Mouse (Mus musculus): ENCODE results near the gene Spock1. TPM values are rescaled to one million over a fixed set of nuclear protein-coding genes. Genes with fewer than 3 reads are reported as not detected.

The Spock1 gene
- polyA plus RNA-seq, 1 experiment from 2014 or later = 104 TPM

GRCm38 (mm10) chr13:57930720-57931119 lies 22.6 kb upstream of the Spock1 start:
- 19% methylated on average over 5 of the region's 5 CpGs for WGBS

GRCm38 (mm10) chr13:57930283-57930682 lies 22.2 kb upstream of the Spock1 start:
- Histone ChIP-seq H3K9ac (no peak overlapping the region), H3K27me3 (ENCODE audit: control insufficient read depth, insufficient read depth, low read length) (no peaks in the 10 kb centered on the region), H3K4me3 (replicated peaks; ENCODE audit: low read length) (no peak overlapping the region), H3K4me2 (replicated peaks) (no peak overlapping the region), H3K27ac (no peak overlapping the region), H3K9me3 (ENCODE audit: control insufficient read depth, low read length) (no peaks in the 10 kb centered on the region), H3K4me1 (replicated peaks; ENCODE audit: control insufficient read depth, insufficient read depth, low read length) (no peaks in the 10 kb centered on the region; the same call in none of the 2 replicates), H3K36me3 (replicated peaks; ENCODE audit: control insufficient read depth, insufficient read depth) (no peaks in the 10 kb centered on the region)
- no peak for DNase-seq (ENCODE audit: low spot score)
- WGBS = 18% methylated on average over 2 of the region's 2 CpGs
- peak; percentile 34; the same call in 1 of the 2 replicates for ATAC-seq (ENCODE audit: low FRiP score)

More at GRCm38 (mm10) chr13:57930720-57931119, 22.6 kb upstream of the Spock1 start:
- Histone ChIP-seq H3K4me1 (replicated peaks; ENCODE audit: control insufficient read depth, insufficient read depth, low read length) (no peaks in the 10 kb centered on the region; the same call in none of the 2 replicates), H3K36me3 (replicated peaks; ENCODE audit: control insufficient read depth, insufficient read depth) (no peaks in the 10 kb centered on the region), H3K27me3 (ENCODE audit: control insufficient read depth, insufficient read depth, low read length) (no peaks in the 10 kb centered on the region), H3K9me3 (ENCODE audit: control insufficient read depth, low read length) (no peaks in the 10 kb centered on the region), H3K4me2 (replicated peaks) (no peak overlapping the region), H3K4me3 (replicated peaks; ENCODE audit: low read length) (no peak overlapping the region), H3K9ac (no peak overlapping the region), H3K27ac (no peak overlapping the region)
- DNase-seq (ENCODE audit: low spot score) (no peak), ATAC-seq (ENCODE audit: low FRiP score) (no peak)

GRCm38 (mm10) chr13:57919947-57920346 lies 11.8 kb upstream of the Spock1 start:
- no peaks in the 10 kb centered on the region for H3K27me3 ChIP-seq (ENCODE audit: control insufficient read depth, insufficient read depth, low read length)
- 0 out of 2 replicates have a peak, but pooled peaks cover 3% of the 10 kb centered on the region for H3K4me1 ChIP-seq (replicated peaks; ENCODE audit: control insufficient read depth, insufficient read depth, low read length)
- no peak overlapping the region for H3K4me2 ChIP-seq (replicated peaks)
- ATAC-seq (ENCODE audit: low FRiP score) (no peak), DNase-seq (ENCODE audit: low spot score) (no peak)
- 93% methylated on average over 4 of the region's 4 CpGs for WGBS
- no peaks in the 10 kb centered on the region for H3K36me3 ChIP-seq (replicated peaks; ENCODE audit: control insufficient read depth, insufficient read depth)
- no peak overlapping the region for H3K9ac ChIP-seq
- no peaks in the 10 kb centered on the region for H3K9me3 ChIP-seq (ENCODE audit: control insufficient read depth, low read length)
- H3K27ac ChIP-seq = no peak overlapping the region
- H3K4me3 ChIP-seq (replicated peaks; ENCODE audit: low read length) = no peak overlapping the region

DNA sequence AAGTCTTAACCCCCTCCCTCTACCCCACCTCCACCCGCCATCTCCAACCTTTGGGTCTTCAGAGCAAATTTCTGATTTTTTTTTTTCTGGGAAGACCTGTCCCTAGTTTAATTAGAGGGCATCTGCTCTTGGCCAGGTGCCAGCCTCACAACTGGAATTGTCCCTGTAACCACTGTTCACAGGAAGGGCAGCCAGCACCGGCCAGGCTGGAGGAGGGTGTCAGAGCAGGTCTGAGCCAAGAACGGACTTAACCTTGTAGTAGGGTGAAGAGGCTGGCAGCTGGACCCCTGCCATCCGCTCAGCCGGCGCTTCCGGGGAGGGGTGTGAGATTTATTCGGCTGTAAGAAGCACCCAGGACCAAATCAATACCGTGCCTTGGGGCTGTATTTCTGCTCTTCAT lies 3.0 kb upstream of the Spock1 start:
- no peaks in the 10 kb centered on the region for H3K36me3 ChIP-seq (replicated peaks; ENCODE audit: control insufficient read depth, insufficient read depth)
- 73% methylated on average over 9 of the region's 9 CpGs for WGBS

GRCm38 (mm10) chr13:57907428-57908265 lies 485 bp downstream of the Spock1 start:
- Histone ChIP-seq H3K27me3 (ENCODE audit: control insufficient read depth, insufficient read depth, low read length) (no peaks in the 10 kb centered on the region), H3K9ac (peak overlapping the region; percentile 80), H3K4me1 (replicated peaks; ENCODE audit: control insufficient read depth, insufficient read depth, low read length) (peaks cover 17% of the 10 kb centered on the region; the same call in 1 of the 2 replicates), H3K4me2 (replicated peaks) (peak overlapping the region; percentile 69), H3K27ac (peak overlapping the region; percentile 65; the same call in 1 of the 2 replicates), H3K36me3 (replicated peaks; ENCODE audit: control insufficient read depth, insufficient read depth) (no peaks in the 10 kb centered on the region), H3K4me3 (replicated peaks; ENCODE audit: low read length) (peak overlapping the region; percentile 65), H3K9me3 (ENCODE audit: control insufficient read depth, low read length) (no peaks in the 10 kb centered on the region; the same call in 1 of the 2 replicates)
- no peak for DNase-seq (ENCODE audit: low spot score)
- WGBS = 1% methylated on average over 57 of the region's 60 CpGs
- ATAC-seq (ENCODE audit: low FRiP score) = peak; percentile 63

More for the DNA sequence above, 3.0 kb upstream of the Spock1 start:
- DNase-seq (ENCODE audit: low spot score) = no peak
- ATAC-seq (ENCODE audit: low FRiP score) = no peak
- H3K4me3 ChIP-seq (replicated peaks; ENCODE audit: low read length) = no peak overlapping the region
- H3K4me2 ChIP-seq (replicated peaks) = no peak overlapping the region
- H3K9ac ChIP-seq = no peak overlapping the region
- no peaks in the 10 kb centered on the region for H3K9me3 ChIP-seq (ENCODE audit: control insufficient read depth, low read length)
- H3K4me1 ChIP-seq (replicated peaks; ENCODE audit: control insufficient read depth, insufficient read depth, low read length) = peaks cover 11% of the 10 kb centered on the region; the same call in 1 of the 2 replicates
- H3K27ac ChIP-seq = no peak overlapping the region
- H3K27me3 ChIP-seq (ENCODE audit: control insufficient read depth, insufficient read depth, low read length) = no peaks in the 10 kb centered on the region

GRCm38 (mm10) chr13:57894597-57894996 lies 13.5 kb downstream of the Spock1 start:
- Histone ChIP-seq H3K9ac (no peak overlapping the region), H3K4me1 (replicated peaks; ENCODE audit: control insufficient read depth, insufficient read depth, low read length) (peaks cover 6% of the 10 kb centered on the region), H3K9me3 (ENCODE audit: control insufficient read depth, low read length) (no peaks in the 10 kb centered on the region), H3K27me3 (ENCODE audit: control insufficient read depth, insufficient read depth, low read length) (no peaks in the 10 kb centered on the region), H3K36me3 (replicated peaks; ENCODE audit: control insufficient read depth, insufficient read depth) (no peaks in the 10 kb centered on the region; the same call in 1 of the 2 replicates), H3K4me2 (replicated peaks) (no peak overlapping the region), H3K4me3 (replicated peaks; ENCODE audit: low read length) (no peak overlapping the region), H3K27ac (no peak overlapping the region)
- 66% methylated on average over 8 of the region's 8 CpGs for WGBS
- ATAC-seq (ENCODE audit: low FRiP score) (no peak), DNase-seq (ENCODE audit: low spot score) (no peak)

GRCm38 (mm10) chr13:57889708-57890107 lies 18.4 kb downstream of the Spock1 start:
- H3K4me3 ChIP-seq (replicated peaks; ENCODE audit: low read length) = no peak overlapping the region
- H3K4me2 ChIP-seq (replicated peaks) = peak overlapping the region; percentile 17; the same call in 1 of the 2 replicates
- H3K27ac ChIP-seq = peak overlapping the region; percentile 46; the same call in 1 of the 2 replicates
- H3K36me3 ChIP-seq (replicated peaks; ENCODE audit: control insufficient read depth, insufficient read depth) = no peaks in the 10 kb centered on the region
- no peak for ATAC-seq (ENCODE audit: low FRiP score)
- 0 out of 2 replicates have a peak overlapping the region, but pooled peaks have one; percentile 10 for H3K9ac ChIP-seq
- no peak for DNase-seq (ENCODE audit: low spot score)
- H3K9me3 ChIP-seq (ENCODE audit: control insufficient read depth, low read length) = no peaks in the 10 kb centered on the region
- H3K4me1 ChIP-seq (replicated peaks; ENCODE audit: control insufficient read depth, insufficient read depth, low read length) = peaks cover 11% of the 10 kb centered on the region
- H3K27me3 ChIP-seq (ENCODE audit: control insufficient read depth, insufficient read depth, low read length) = no peaks in the 10 kb centered on the region
- 54% methylated on average over 9 of the region's 9 CpGs for WGBS

DNA sequence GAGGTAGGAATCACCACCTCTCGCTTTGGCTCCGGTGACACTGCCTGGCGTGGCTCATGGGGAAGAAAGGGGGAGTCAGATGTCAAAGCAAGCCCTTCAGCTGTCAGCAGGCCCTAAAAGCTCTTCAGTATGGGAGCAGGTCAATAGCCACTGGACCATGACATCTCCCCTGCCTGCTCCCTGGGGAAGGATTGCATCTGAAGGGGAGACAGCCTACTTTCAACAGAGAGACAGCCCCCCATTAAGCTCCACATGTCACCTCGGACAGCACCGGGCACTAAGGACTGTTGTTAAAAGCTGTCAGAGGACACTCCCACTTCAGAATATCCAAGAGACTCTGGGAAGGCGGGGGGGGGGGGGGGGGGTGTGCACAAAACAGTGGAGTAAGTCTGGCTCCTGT lies 19.1 kb downstream of the Spock1 start:
- Histone ChIP-seq H3K36me3 (replicated peaks; ENCODE audit: control insufficient read depth, insufficient read depth) (no peaks in the 10 kb centered on the region), H3K9ac (0 out of 2 replicates have a peak overlapping the region, but pooled peaks have one; percentile 21), H3K27me3 (ENCODE audit: control insufficient read depth, insufficient read depth, low read length) (no peaks in the 10 kb centered on the region), H3K4me2 (replicated peaks) (peak overlapping the region; percentile 17; the same call in 1 of the 2 replicates), H3K4me3 (replicated peaks; ENCODE audit: low read length) (no peak overlapping the region), H3K27ac (no peak overlapping the region), H3K9me3 (ENCODE audit: control insufficient read depth, low read length) (no peaks in the 10 kb centered on the region), H3K4me1 (replicated peaks; ENCODE audit: control insufficient read depth, insufficient read depth, low read length) (peaks cover 11% of the 10 kb centered on the region)
- DNase-seq (ENCODE audit: low spot score) (no peak), ATAC-seq (ENCODE audit: low FRiP score) (no peak)
- WGBS = 10% methylated on average over 5 of the region's 6 CpGs

GRCm38 (mm10) chr13:57879817-57880216 lies 28.3 kb downstream of the Spock1 start:
- Histone ChIP-seq H3K9me3 (ENCODE audit: control insufficient read depth, low read length) (no peaks in the 10 kb centered on the region), H3K36me3 (replicated peaks; ENCODE audit: control insufficient read depth, insufficient read depth) (no peaks in the 10 kb centered on the region), H3K4me2 (replicated peaks) (no peak overlapping the region), H3K4me3 (replicated peaks; ENCODE audit: low read length) (no peak overlapping the region), H3K27me3 (ENCODE audit: control insufficient read depth, insufficient read depth, low read length) (no peaks in the 10 kb centered on the region), H3K9ac (no peak overlapping the region), H3K27ac (no peak overlapping the region), H3K4me1 (replicated peaks; ENCODE audit: control insufficient read depth, insufficient read depth, low read length) (peaks cover 11% of the 10 kb centered on the region)
- DNase-seq (ENCODE audit: low spot score) (no peak), ATAC-seq (ENCODE audit: low FRiP score) (no peak)
- 53% methylated on average over 4 of the region's 4 CpGs for WGBS
